Mouse (Mus musculus) midbrain, embryonic 12.5 days (tissue): ENCODE measurements around the gene Ckap2l. TPM values are rescaled to one million over a fixed set of nuclear protein-coding genes. Genes with fewer than 3 reads are reported as not detected.

Experiments used
- ATAC-seq: fragments of 200-750 bp; cut with Nextera tagmentation; 2 replicates; pipeline ENCODE4 v1.8.0; 2017; ENCODE audit warnings: low read depth, moderate TSS enrichment, moderate library complexity; ENCODE audit not compliant: low FRiP score
- H3K27ac ChIP-seq: fragments of 300-500 bp; sonication (generic); replicated peaks from 2 replicates; pipeline ENCODE4 v1.5.1; 2016; ENCODE audit warnings: mild to moderate bottlenecking
- H3K27me3 ChIP-seq: fragments of 300-500 bp; sonication (generic); 2 replicates; pipeline ENCODE4 v1.6.1; 2016; ENCODE audit warnings: mild to moderate bottlenecking
- H3K36me3 ChIP-seq: fragments of 300-500 bp; sonication (generic); 2 replicates; pipeline ENCODE4 v1.6.1; 2016
- H3K4me1 ChIP-seq: fragments of 300-500 bp; sonication (generic); 2 replicates; pipeline ENCODE4 v1.6.1; 2016
- H3K4me2 ChIP-seq: fragments of 300-500 bp; sonication (generic); replicated peaks from 2 replicates; pipeline ENCODE4 v1.6.1; 2016; ENCODE audit warnings: mild to moderate bottlenecking, moderate library complexity
- H3K4me3 ChIP-seq: fragments of 300-500 bp; sonication (generic); 2 replicates; pipeline ENCODE4 v1.5.1; 2016; ENCODE audit warnings: mild to moderate bottlenecking
- H3K9ac ChIP-seq: fragments of 300-500 bp; sonication (generic); replicated peaks from 2 replicates; pipeline ENCODE4 v1.6.1; 2016; ENCODE audit warnings: mild to moderate bottlenecking, moderate library complexity
- H3K9me3 ChIP-seq: fragments of 300-500 bp; sonication (generic); 2 replicates; pipeline ENCODE4 v1.6.1; 2016; ENCODE audit warnings: mild to moderate bottlenecking
- WGBS: fragments of 180-500 bp; shearing (Covaris S2); methylation state at CpG from one replicate; pipeline ENCODE4 v1.1.7; 2016; 5-methylcytosine and 5-hydroxymethylcytosine counted together
- polyA plus RNA-seq: library from polyadenylated mRNA; unstranded; fragments of >200 nt; fragmentation: Nextera tagmentation; extraction: Ambion mirVana; gene quantifications from 2 replicates; pipeline ENCODE4 v1.2.1, GENCODE M21; 2016

Ckap2l gene
- polyA plus RNA-seq, 1 experiment from 2014 or later = 46.0 TPM

- no peak overlapping the region for H3K27ac ChIP-seq
- no peak overlapping the region for H3K9ac ChIP-seq
- no peaks in the 10 kb centered on the region for H3K4me1 ChIP-seq
- no peak overlapping the region for H3K4me2 ChIP-seq
- no peaks in the 10 kb centered on the region for H3K27me3 ChIP-seq
- 60% methylated on average over 6 of the region's 6 CpGs for WGBS
- ATAC-seq = no peak
- 0 out of 2 replicates have a peak, but pooled peaks cover under 1% of the 10 kb centered on the region for H3K36me3 ChIP-seq
- H3K4me3 ChIP-seq = no peak overlapping the region
- H3K9me3 ChIP-seq = 0 out of 2 replicates have a peak, but pooled peaks cover 2% of the 10 kb centered on the region
These were observed 35.7 kb downstream of the Ckap2l start for GRCm38 (mm10) chr2:129261151-129261794.

- no peak overlapping the region for H3K4me2 ChIP-seq
- no peak for ATAC-seq
- no peaks in the 10 kb centered on the region for H3K4me1 ChIP-seq
- no peak overlapping the region for H3K9ac ChIP-seq
- no peaks in the 10 kb centered on the region for H3K36me3 ChIP-seq
- H3K27ac ChIP-seq = no peak overlapping the region
- no peak overlapping the region for H3K4me3 ChIP-seq
- H3K9me3 ChIP-seq = no peaks in the 10 kb centered on the region
- 74% methylated on average over 3 of the region's 3 CpGs for WGBS
- no peaks in the 10 kb centered on the region for H3K27me3 ChIP-seq
These were observed 36.4 kb downstream of the Ckap2l start for GRCm38 (mm10) chr2:129260646-129261045.

GRCm38 (mm10) chr2:129258475-129259211 lies 38.4 kb downstream of the Ckap2l start:
- H3K4me2 ChIP-seq = no peak overlapping the region
- H3K27ac ChIP-seq = no peak overlapping the region
- H3K9ac ChIP-seq = no peak overlapping the region
- no peaks in the 10 kb centered on the region for H3K36me3 ChIP-seq
- no peaks in the 10 kb centered on the region for H3K4me1 ChIP-seq
- ATAC-seq = peak; percentile 79; the same call in 1 of the 2 replicates
- no peaks in the 10 kb centered on the region for H3K9me3 ChIP-seq
- no peak overlapping the region for H3K4me3 ChIP-seq
- H3K27me3 ChIP-seq = no peaks in the 10 kb centered on the region
- 36% methylated on average over 7 of the region's 7 CpGs for WGBS

- Histone ChIP-seq H3K4me3 (no peak overlapping the region), H3K9ac (no peak overlapping the region), H3K4me2 (no peak overlapping the region), H3K27ac (no peak overlapping the region), H3K4me1 (no peaks in the 10 kb centered on the region), H3K36me3 (no peaks in the 10 kb centered on the region), H3K9me3 (no peaks in the 10 kb centered on the region), H3K27me3 (no peaks in the 10 kb centered on the region)
- no peak for ATAC-seq
- 88% methylated on average over 3 of the region's 3 CpGs for WGBS
These were observed 39.0 kb downstream of the Ckap2l start for GRCm38 (mm10) chr2:129258056-129258455.

- ATAC-seq = no peak
- Histone ChIP-seq H3K9me3 (no peaks in the 10 kb centered on the region), H3K9ac (no peak overlapping the region), H3K36me3 (no peaks in the 10 kb centered on the region), H3K4me1 (no peaks in the 10 kb centered on the region), H3K27ac (no peak overlapping the region), H3K27me3 (no peaks in the 10 kb centered on the region), H3K4me3 (no peak overlapping the region), H3K4me2 (no peak overlapping the region)
- 78% methylated on average over 4 of the region's 4 CpGs for WGBS
These were observed 41.0 kb downstream of the Ckap2l start for GRCm38 (mm10) chr2:129256006-129256405.

- no peaks in the 10 kb centered on the region for H3K36me3 ChIP-seq
- no peaks in the 10 kb centered on the region for H3K27me3 ChIP-seq
- no peak overlapping the region for H3K4me3 ChIP-seq
- ATAC-seq = no peak
- no peaks in the 10 kb centered on the region for H3K9me3 ChIP-seq
- H3K9ac ChIP-seq = no peak overlapping the region
- whole genome bisulfite sequencing = 89% methylated on average over 2 of the region's 2 CpGs
- no peaks in the 10 kb centered on the region for H3K4me1 ChIP-seq
- H3K4me2 ChIP-seq = no peak overlapping the region
- H3K27ac ChIP-seq = no peak overlapping the region
These were observed 42.9 kb downstream of the Ckap2l start for GRCm38 (mm10) chr2:129254076-129254475.

- H3K4me1 ChIP-seq = no peaks in the 10 kb centered on the region
- H3K9ac ChIP-seq = no peak overlapping the region
- no peak for ATAC-seq
- H3K9me3 ChIP-seq = no peaks in the 10 kb centered on the region
- H3K4me3 ChIP-seq = no peak overlapping the region
- no peaks in the 10 kb centered on the region for H3K27me3 ChIP-seq
- no peak overlapping the region for H3K4me2 ChIP-seq
- 79% methylated on average over 2 of the region's 2 CpGs for WGBS
- H3K36me3 ChIP-seq = no peaks in the 10 kb centered on the region
- H3K27ac ChIP-seq = no peak overlapping the region
These were observed 43.4 kb downstream of the Ckap2l start for GRCm38 (mm10) chr2:129253631-129253970.

- WGBS = 89% methylated on average over 19 of the region's 19 CpGs
- no peaks in the 10 kb centered on the region for H3K36me3 ChIP-seq
- no peak for ATAC-seq
- H3K4me3 ChIP-seq = no peak overlapping the region
- H3K27ac ChIP-seq = no peak overlapping the region
- no peaks in the 10 kb centered on the region for H3K9me3 ChIP-seq
- H3K4me2 ChIP-seq = no peak overlapping the region
- H3K27me3 ChIP-seq = no peaks in the 10 kb centered on the region
- H3K4me1 ChIP-seq = no peaks in the 10 kb centered on the region
- H3K9ac ChIP-seq = no peak overlapping the region
These were observed 44.0 kb downstream of the Ckap2l start for GRCm38 (mm10) chr2:129252836-129253630.

- Histone ChIP-seq H3K9me3 (no peaks in the 10 kb centered on the region), H3K9ac (no peak overlapping the region), H3K4me2 (no peak overlapping the region), H3K36me3 (no peaks in the 10 kb centered on the region), H3K27ac (no peak overlapping the region), H3K27me3 (no peaks in the 10 kb centered on the region), H3K4me3 (no peak overlapping the region), H3K4me1 (no peaks in the 10 kb centered on the region)
- ATAC-seq = no peak
- WGBS = 44% methylated on average over 1 of the region's 1 CpGs
These were observed 47.7 kb downstream of the Ckap2l start for GRCm38 (mm10) chr2:129249321-129249720.

- 90% methylated on average over 7 of the region's 7 CpGs for WGBS
- Histone ChIP-seq H3K27me3 (no peaks in the 10 kb centered on the region), H3K27ac (no peak overlapping the region), H3K9ac (no peak overlapping the region), H3K36me3 (no peaks in the 10 kb centered on the region), H3K4me3 (no peak overlapping the region), H3K4me2 (no peak overlapping the region), H3K4me1 (no peaks in the 10 kb centered on the region), H3K9me3 (no peaks in the 10 kb centered on the region)
- ATAC-seq = no peak
These were observed 49.3 kb downstream of the Ckap2l start for GRCm38 (mm10) chr2:129247707-129248121.

- Histone ChIP-seq H3K4me3 (no peak overlapping the region), H3K4me1 (no peaks in the 10 kb centered on the region), H3K9ac (no peak overlapping the region), H3K9me3 (no peaks in the 10 kb centered on the region), H3K36me3 (no peaks in the 10 kb centered on the region), H3K27me3 (no peaks in the 10 kb centered on the region), H3K27ac (no peak overlapping the region), H3K4me2 (no peak overlapping the region)
- ATAC-seq = no peak
- WGBS = 90% methylated on average over 12 of the region's 12 CpGs
These were observed 50.1 kb downstream of the Ckap2l start for GRCm38 (mm10) chr2:129246924-129247323.

- H3K4me1 ChIP-seq = no peaks in the 10 kb centered on the region
- 82% methylated on average over 7 of the region's 7 CpGs for WGBS
- H3K27me3 ChIP-seq = no peaks in the 10 kb centered on the region
- no peak overlapping the region for H3K27ac ChIP-seq
- H3K36me3 ChIP-seq = no peaks in the 10 kb centered on the region
- H3K9ac ChIP-seq = no peak overlapping the region
- no peak overlapping the region for H3K4me3 ChIP-seq
- ATAC-seq = no peak
- no peaks in the 10 kb centered on the region for H3K9me3 ChIP-seq
- H3K4me2 ChIP-seq = no peak overlapping the region
These were observed 50.6 kb downstream of the Ckap2l start for GRCm38 (mm10) chr2:129246436-129246835.
